8 mouse cellular contexts compared by ENCODE assay signal in genomic region chr9:9238438-9239391, GRCm38 (mm10). TPM values are rescaled to one million over a fixed set of nuclear protein-coding genes. Genes with fewer than 3 reads are reported as not detected.
A peak's percentile ranks its signal among the peaks of the same experiment; 100 is the strongest.
DNase-seq lines count a peak whose midpoint lies in the region; ATAC-seq and TF ChIP-seq lines count a peak whose summit lies in the region.

Gene Arhgap42 (minus strand): TSS chr9:9239101.

- no peak for TF ChIP-seq EP300 in stomach, postnatal 0 days (optimal IDR thresholded peaks at IDR 0.05)

- peak; percentile 1 to 4 for DNase-seq in spleen, adult 18-20 months
- no peak for DNase-seq in spleen, postnatal 14 days (ENCODE audit: low spot score in 2 of 2)
- DNase-seq in heart, embryonic 10.5 days (ENCODE audit: low spot score), result peak; percentile 84
- peak; percentile 70 for DNase-seq in kidney, adult 9 months
- peak; percentile 86 for DNase-seq in stomach, postnatal 0 days (ENCODE audit: low spot score)

- H3K9ac ChIP-seq in limb, embryonic 13.5 days, result peak within 1 kb of the TSS; percentile 98
- peak within 1 kb of the TSS; percentile 87 for H3K9ac ChIP-seq in midbrain, embryonic 16.5 days (ENCODE audit: low read depth, low read length)
- H3K9ac ChIP-seq in stomach, postnatal 0 days (ENCODE audit: low read length), result peak within 1 kb of the TSS; percentile 89

- TF ChIP-seq CTCF in embryonic fibroblast, embryonic 13.5 days (IDR thresholded peaks at IDR 0.05; ENCODE audit: borderline replicate concordance, insufficient read depth, low read length), result no peak
- TF ChIP-seq CTCF in stomach, postnatal 0 days (IDR thresholded peaks at IDR 0.05; ENCODE audit: low read depth), result peak; percentile 80

- peak; percentile 80 for TF ChIP-seq POLR2A in embryonic fibroblast, embryonic 13.5 days (IDR thresholded peaks at IDR 0.05; ENCODE audit: low read depth, low read length)

- peak within 1 kb of the TSS; percentile 63 for H3K4me3 ChIP-seq in embryonic fibroblast, embryonic 13.5 days (ENCODE audit: insufficient read depth, low read length)
- peak within 1 kb of the TSS; percentile 87 for H3K4me3 ChIP-seq in heart, embryonic 10.5 days
- H3K4me3 ChIP-seq in limb, embryonic 13.5 days, result peak within 1 kb of the TSS; percentile 89
- H3K4me3 ChIP-seq in midbrain, embryonic 16.5 days (ENCODE audit: low read depth, low read length), result peak within 1 kb of the TSS; percentile 89
- peak within 1 kb of the TSS; percentile 85 for H3K4me3 ChIP-seq in stomach, postnatal 0 days (ENCODE audit: low read depth, low read length)

- peaks cover 10% of the 10 kb centered on the region for H3K4me1 ChIP-seq in embryonic fibroblast, embryonic 13.5 days (ENCODE audit: control insufficient read depth, insufficient read depth, low read length)
- peaks cover 5% of the 10 kb centered on the region; the same call in 1 of the 2 replicates for H3K4me1 ChIP-seq in heart, embryonic 10.5 days
- H3K4me1 ChIP-seq in limb, embryonic 13.5 days, result peaks cover 13% of the 10 kb centered on the region
- H3K4me1 ChIP-seq in midbrain, embryonic 16.5 days (ENCODE audit: control insufficient read depth, insufficient read depth, low read length), result peaks cover 3% of the 10 kb centered on the region; the same call in 1 of the 2 replicates
- 0 out of 2 replicates have a peak, but pooled peaks cover 2% of the 10 kb centered on the region for H3K4me1 ChIP-seq in stomach, postnatal 0 days (replicated peaks; ENCODE audit: control insufficient read depth, insufficient read depth)

- H3K4me2 ChIP-seq in limb, embryonic 13.5 days (replicated peaks), result peak within 1 kb of the TSS; percentile 71
- H3K4me2 ChIP-seq in midbrain, embryonic 16.5 days (ENCODE audit: low read length), result peak within 1 kb of the TSS; percentile 84
- H3K4me2 ChIP-seq in stomach, postnatal 0 days (replicated peaks; ENCODE audit: low read depth), result peak within 1 kb of the TSS; percentile 69

- ATAC-seq in limb, embryonic 13.5 days (ENCODE audit: low FRiP score, low read depth), result peak; percentile 87
- peak; percentile 93 for ATAC-seq in midbrain, embryonic 16.5 days
- peak; percentile 91 for ATAC-seq in stomach, postnatal 0 days (ENCODE audit: low FRiP score, low TSS enrichment)

- WGBS in heart, embryonic 10.5 days, result under 1% methylated on average over 76 of the region's 78 CpGs
- WGBS in limb, embryonic 13.5 days, result under 1% methylated on average over 74 of the region's 78 CpGs
- 0% methylated on average over 67 of the region's 78 CpGs for WGBS in midbrain, embryonic 16.5 days
- under 1% methylated on average over 53 of the region's 78 CpGs for WGBS in stomach, postnatal 0 days

- H3K27me3 ChIP-seq in heart, embryonic 10.5 days (ENCODE audit: insufficient read depth, poor library complexity, severe bottlenecking), result peaks cover 9% of the 10 kb centered on the region; the same call in 1 of the 2 replicates
- H3K27me3 ChIP-seq in limb, embryonic 13.5 days, result no peaks in the 10 kb centered on the region
- H3K27me3 ChIP-seq in midbrain, embryonic 16.5 days (ENCODE audit: control insufficient read depth, insufficient read depth, low read depth, low read length), result no peaks in the 10 kb centered on the region
- H3K27me3 ChIP-seq in stomach, postnatal 0 days (ENCODE audit: control insufficient read depth, insufficient read depth, low read length), result no peaks in the 10 kb centered on the region

- H3K9me3 ChIP-seq in heart, embryonic 10.5 days, result no peaks in the 10 kb centered on the region
- H3K9me3 ChIP-seq in limb, embryonic 13.5 days, result no peaks in the 10 kb centered on the region; the same call in 1 of the 2 replicates
- H3K9me3 ChIP-seq in midbrain, embryonic 16.5 days (replicated peaks; ENCODE audit: control insufficient read depth, low read length, poor library complexity, severe bottlenecking), result no peaks in the 10 kb centered on the region
- H3K9me3 ChIP-seq in stomach, postnatal 0 days (ENCODE audit: control insufficient read depth, low read length), result no peaks in the 10 kb centered on the region

- H3K27ac ChIP-seq in embryonic fibroblast, embryonic 13.5 days (ENCODE audit: insufficient read depth, low read length), result peak within 1 kb of the TSS; percentile 59
- peak within 1 kb of the TSS; percentile 95 for H3K27ac ChIP-seq in heart, embryonic 10.5 days
- H3K27ac ChIP-seq in limb, embryonic 13.5 days, result peak within 1 kb of the TSS; percentile 95
- peak within 1 kb of the TSS; percentile 80 for H3K27ac ChIP-seq in midbrain, embryonic 16.5 days (ENCODE audit: low read length)
- H3K27ac ChIP-seq in stomach, postnatal 0 days (replicated peaks), result peak within 1 kb of the TSS; percentile 95

- no peaks in the 10 kb centered on the region for H3K36me3 ChIP-seq in heart, embryonic 10.5 days
- H3K36me3 ChIP-seq in limb, embryonic 13.5 days, result peaks cover 8% of the 10 kb centered on the region
- no peaks in the 10 kb centered on the region for H3K36me3 ChIP-seq in midbrain, embryonic 16.5 days (ENCODE audit: control insufficient read depth, insufficient read depth, low read length)
- no peaks in the 10 kb centered on the region for H3K36me3 ChIP-seq in stomach, postnatal 0 days (ENCODE audit: control insufficient read depth, insufficient read depth, low read length)

RNA-seq across cellular contexts. Expression of gene Arhgap42, which starts in this region (rescaled TPM):
- polyA plus RNA-seq in embryonic fibroblast, embryonic 13.5 days (2011; ENCODE audit: insufficient read length, low read depth, missing spikeins), result 41.2 and 44.8 TPM in 2 replicates
- polyA plus RNA-seq in heart, embryonic 10.5 days (2016; fragmentation: Nextera tagmentation; extraction: Ambion mirVana), result 11.2 and 23.5 TPM in 2 replicates
- polyA plus RNA-seq in limb, embryonic 13.5 days (2015; fragmentation: Nextera tagmentation; extraction: Ambion mirVana), result 48.0 and 49.4 TPM in 2 replicates
- 14.7 and 17.3 TPM in 2 replicates for polyA plus RNA-seq in midbrain, embryonic 16.5 days (2015; fragmentation: Nextera tagmentation; extraction: Ambion mirVana)
- polyA plus RNA-seq in stomach, postnatal 0 days (2015; fragmentation: Nextera tagmentation; extraction: Ambion mirVana), result 19.8 and 21.7 TPM in 2 replicates

Comparison
In these comparisons a context has a peak if more than half of its experiments do, and no peak if none do; other contexts are left out.
1. DNase-seq: peak in spleen, adult 18-20 months (2 of 2), heart, embryonic 10.5 days (single experiment), kidney, adult 9 months (single experiment) and stomach, postnatal 0 days (single experiment); none in spleen, postnatal 14 days (0 of 2).
2. Peak in every context shown above with its lines, with median percentiles within 50 percentile points of each other: H3K27ac ChIP-seq, H3K4me3 ChIP-seq, ATAC-seq, H3K4me2 ChIP-seq and H3K9ac ChIP-seq.